In genomic region chr5:142908941-142909575, GRCm38 (mm10) we compare ENCODE assay signal across 8 mouse cellular contexts. TPM values are rescaled to one million over a fixed set of nuclear protein-coding genes. Genes with fewer than 3 reads are reported as not detected.
DNase-seq lines count a peak whose midpoint lies in the region; ATAC-seq lines count a peak whose summit lies in the region.

No protein-coding gene starts in this region.

- H3K4me1 ChIP-seq in midbrain, embryonic 10.5 days = peaks cover 47% of the 10 kb centered on the region
- peaks cover 21% of the 10 kb centered on the region for H3K4me1 ChIP-seq in midbrain, embryonic 14.5 days (ENCODE audit: control insufficient read depth, insufficient read depth, low read length)
- H3K4me1 ChIP-seq in forebrain, embryonic 15.5 days = peaks cover 30% of the 10 kb centered on the region

- H3K9me3 ChIP-seq in midbrain, embryonic 10.5 days (replicated peaks) = no peaks in the 10 kb centered on the region
- no peaks in the 10 kb centered on the region for H3K9me3 ChIP-seq in midbrain, embryonic 14.5 days (ENCODE audit: control insufficient read depth, low read length)
- H3K9me3 ChIP-seq in forebrain, embryonic 15.5 days = no peaks in the 10 kb centered on the region

- WGBS in midbrain, embryonic 10.5 days = 60% methylated on average over 5 of the region's 5 CpGs
- WGBS in midbrain, embryonic 14.5 days = 41% methylated on average over 5 of the region's 5 CpGs
- WGBS in forebrain, embryonic 15.5 days = 28% methylated on average over 5 of the region's 5 CpGs

- ATAC-seq in midbrain, embryonic 14.5 days (ENCODE audit: low FRiP score, low TSS enrichment) = no peak
- ATAC-seq in forebrain, embryonic 15.5 days (replicated peaks) = no peak

- no peak overlapping the region for H3K4me2 ChIP-seq in midbrain, embryonic 14.5 days (ENCODE audit: low read length)
- H3K4me2 ChIP-seq in forebrain, embryonic 15.5 days (replicated peaks) = no peak overlapping the region

- H3K9ac ChIP-seq in midbrain, embryonic 14.5 days (replicated peaks; ENCODE audit: low read length) = no peak overlapping the region; the same call in 1 of the 2 replicates
- H3K9ac ChIP-seq in forebrain, embryonic 15.5 days (replicated peaks) = no peak overlapping the region

- peaks cover 17% of the 10 kb centered on the region for H3K36me3 ChIP-seq in midbrain, embryonic 10.5 days
- peaks cover 16% of the 10 kb centered on the region for H3K36me3 ChIP-seq in midbrain, embryonic 14.5 days (ENCODE audit: control insufficient read depth, insufficient read depth, low read length)
- peaks cover 14% of the 10 kb centered on the region for H3K36me3 ChIP-seq in forebrain, embryonic 15.5 days

- no peak for DNase-seq in midbrain, embryonic 10.5 days (ENCODE audit: low spot score)
- DNase-seq in midbrain, embryonic 14.5 days = no peak
- DNase-seq in kidney, adult 9 months = peak; percentile 44
- peak; percentile 48 for DNase-seq in lung, postnatal 25 days (ENCODE audit: low spot score)
- DNase-seq in spleen, postnatal 4 days (ENCODE audit: low spot score in 2 of 2) = peak; percentile 64 to 79
- DNase-seq in gastrocnemius, postnatal 4 days (ENCODE audit: low spot score in 2 of 2) = no peak
- DNase-seq in right cerebral cortex, postnatal 36 days (ENCODE audit: low spot score in 2 of 2) = no peak

- H3K27ac ChIP-seq in midbrain, embryonic 10.5 days (replicated peaks) = peak overlapping the region; percentile 100
- no peak overlapping the region for H3K27ac ChIP-seq in midbrain, embryonic 14.5 days (replicated peaks; ENCODE audit: low read depth, low read length)
- peak overlapping the region; percentile 24 for H3K27ac ChIP-seq in forebrain, embryonic 15.5 days (replicated peaks)

- no peak overlapping the region for H3K4me3 ChIP-seq in midbrain, embryonic 10.5 days
- H3K4me3 ChIP-seq in midbrain, embryonic 14.5 days (replicated peaks; ENCODE audit: low read depth, low read length) = no peak overlapping the region
- no peak overlapping the region for H3K4me3 ChIP-seq in forebrain, embryonic 15.5 days

- H3K27me3 ChIP-seq in midbrain, embryonic 10.5 days (ENCODE audit: low read depth, poor library complexity, severe bottlenecking) = peaks cover 8% of the 10 kb centered on the region; the same call in 1 of the 2 replicates
- H3K27me3 ChIP-seq in midbrain, embryonic 14.5 days (ENCODE audit: control insufficient read depth, insufficient read depth, low read length) = no peaks in the 10 kb centered on the region
- no peaks in the 10 kb centered on the region for H3K27me3 ChIP-seq in forebrain, embryonic 15.5 days

RNA-seq across cellular contexts. Expression of gene Actb, which starts 2.5 kb away (rescaled TPM):
- 12,690 and 13,877 TPM in 2 replicates for polyA plus RNA-seq in midbrain, embryonic 10.5 days (2016; fragmentation: Nextera tagmentation; extraction: Ambion mirVana)
- 16,375 and 16,992 TPM in 2 replicates for polyA plus RNA-seq in midbrain, embryonic 14.5 days (2014; fragmentation: Nextera tagmentation; extraction: Ambion mirVana)
- polyA plus RNA-seq in forebrain, embryonic 15.5 days (2015; fragmentation: Nextera tagmentation; extraction: Ambion mirVana) = 16,767 and 16,970 TPM in 2 replicates
- 1,000 to 10,000 TPM; 2,802 to 2,810 TPM for total RNA-seq in gastrocnemius, postnatal 4 days (2021)

RNA-seq across cellular contexts. Expression of gene Fbxl18, which starts 13.8 kb away (rescaled TPM):
- 23.4 and 24.6 TPM in 2 replicates for polyA plus RNA-seq in midbrain, embryonic 10.5 days (2016; fragmentation: Nextera tagmentation; extraction: Ambion mirVana)
- polyA plus RNA-seq in midbrain, embryonic 14.5 days (2014; fragmentation: Nextera tagmentation; extraction: Ambion mirVana) = 28.6 and 28.8 TPM in 2 replicates
- 32.6 and 34.2 TPM in 2 replicates for polyA plus RNA-seq in forebrain, embryonic 15.5 days (2015; fragmentation: Nextera tagmentation; extraction: Ambion mirVana)
- 1 to 10 TPM; 9.7 to 9.8 TPM for total RNA-seq in gastrocnemius, postnatal 4 days (2021)

RNA-seq across cellular contexts. Expression of gene Fscn1, which starts 51.1 kb away (rescaled TPM):
- 675 and 709 TPM in 2 replicates for polyA plus RNA-seq in midbrain, embryonic 10.5 days (2016; fragmentation: Nextera tagmentation; extraction: Ambion mirVana)
- 521 and 580 TPM in 2 replicates for polyA plus RNA-seq in midbrain, embryonic 14.5 days (2014; fragmentation: Nextera tagmentation; extraction: Ambion mirVana)
- 521 and 538 TPM in 2 replicates for polyA plus RNA-seq in forebrain, embryonic 15.5 days (2015; fragmentation: Nextera tagmentation; extraction: Ambion mirVana)
- total RNA-seq in gastrocnemius, postnatal 4 days (2021) = 100 to 1,000 TPM; 182 to 208 TPM

Comparison
In these comparisons a context has a peak if more than half of its experiments do, and no peak if none do; other contexts are left out.
1. DNase-seq: peak in kidney, adult 9 months (single experiment), lung, postnatal 25 days (single experiment) and spleen, postnatal 4 days (2 of 2); none in midbrain, embryonic 10.5 days (single experiment), midbrain, embryonic 14.5 days (single experiment), gastrocnemius, postnatal 4 days (0 of 2) and right cerebral cortex, postnatal 36 days (0 of 2).